Mouse (Mus musculus): ENCODE data around the gene Rpsa.
A peak's percentile ranks its signal among the peaks of the same experiment; 100 is the strongest.

Rpsa gene

GRCm38 (mm10) chr9:120167826-120168225 is 40.3 kb downstream of the Rpsa start:
- DNase-seq (ENCODE audit: low spot score in 2 of 2), result no peak

DNA sequence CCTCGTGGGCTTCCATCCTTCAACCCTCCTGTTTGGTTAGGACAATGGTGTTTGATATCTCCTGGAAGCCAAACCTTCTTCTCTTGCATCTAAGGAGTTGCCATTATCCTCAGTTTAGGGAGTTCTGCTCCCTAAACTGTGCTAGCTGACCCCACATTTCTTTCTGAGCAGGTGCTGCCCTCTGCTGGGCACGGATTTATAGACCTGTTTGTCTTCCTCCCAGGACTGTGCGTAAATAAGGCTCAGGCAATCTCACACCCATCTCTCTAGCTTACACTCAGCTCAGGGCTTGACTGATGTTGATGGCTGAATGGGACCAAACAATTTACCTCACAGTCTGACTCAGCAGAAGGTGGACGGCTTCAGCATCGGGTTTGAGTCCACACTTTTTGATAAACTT is 43.8 kb downstream of the Rpsa start:
- peak in 1 of 2 experiments; percentile 48 for DNase-seq (ENCODE audit: low spot score in 2 of 2)

DNA sequence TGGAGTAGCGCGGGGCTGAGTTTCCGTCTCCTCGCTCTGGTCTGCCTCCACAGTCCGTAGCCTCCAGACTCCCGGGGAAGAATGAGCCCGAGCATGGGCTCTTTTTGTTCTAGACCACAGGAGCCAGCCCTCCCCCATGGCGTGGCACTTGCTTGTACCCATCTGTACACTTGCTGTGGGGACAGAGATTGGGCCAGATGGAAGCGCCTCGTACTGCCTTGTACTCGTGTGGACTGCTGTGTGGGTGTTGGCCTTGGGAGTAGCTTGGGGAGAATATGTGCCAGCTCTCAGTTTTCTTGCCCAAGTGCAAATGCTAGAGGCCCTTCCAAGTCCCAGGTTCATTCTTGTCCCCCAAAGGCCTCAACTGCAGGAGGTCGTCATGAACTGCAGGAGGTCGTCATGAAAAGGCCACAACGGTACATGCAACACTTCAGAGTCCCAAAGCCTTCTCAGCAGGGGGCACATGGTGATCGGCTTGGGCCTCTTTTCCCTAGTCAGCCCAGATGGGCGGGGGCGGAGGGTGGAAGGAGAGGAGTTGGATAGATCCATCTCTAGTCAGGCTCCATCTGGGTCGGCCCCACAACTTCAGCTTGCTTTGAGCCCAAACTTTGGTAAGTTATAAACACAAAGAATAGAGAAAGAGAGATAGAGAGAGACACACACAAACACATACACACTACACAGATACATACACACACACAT is 47.1 kb downstream of the Rpsa start:
- no peak for DNase-seq (ENCODE audit: low spot score in 2 of 2)

DNA sequence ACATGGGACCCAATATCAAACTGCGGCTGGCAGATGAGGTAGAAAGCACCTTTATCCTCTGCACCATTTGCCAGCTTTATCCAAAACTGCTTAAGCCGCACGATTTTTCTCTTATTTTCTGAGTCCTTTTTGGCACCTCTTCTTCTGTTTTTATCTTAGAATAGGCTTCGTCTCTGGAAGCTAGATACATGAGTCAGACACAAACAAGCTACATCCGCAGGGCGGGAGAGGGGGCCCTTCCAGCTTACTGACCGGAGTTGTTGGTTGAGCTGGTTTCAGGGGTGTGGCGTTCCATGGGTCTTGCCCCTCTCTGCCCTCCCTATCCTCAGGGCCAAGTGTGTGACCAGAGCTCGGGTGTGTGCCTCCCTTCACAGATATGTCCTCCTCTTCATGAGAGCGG is 51.3 kb downstream of the Rpsa start:
- no peak for DNase-seq (ENCODE audit: low spot score in 2 of 2)

Measured in frontal cortex, postnatal 14 days (tissue).